Mouse (Mus musculus) erythroblast, adult 5-6 weeks (primary cell): Measurements from ENCODE around the gene Olfr1120. TPM values are rescaled to one million over a fixed set of nuclear protein-coding genes. Genes with fewer than 3 reads are reported as not detected.
"Not testable (repeated sequence)": the region's sequence is repeated elsewhere in the genome, so short reads cannot be mapped to it uniquely, and the experiment has no call there.

Experiments
- ATAC-seq: replicated peaks from 2 replicates; pipeline ENCODE4 v1.8.0; 2016; ENCODE audit warnings: moderate number of reproducible peaks, mild to moderate bottlenecking, moderate TSS enrichment, inconsistent platforms; ENCODE audit not compliant: poor library complexity, low FRiP score, severe bottlenecking
- total RNA-seq, 2 experiments: library from RNA; stranded (forward) in 1 of 2; stranded (reverse) in 1 of 2; fragments of 150-400 nt in 1 of 2; fragments of 200-764, 138-1000 nt in 1 of 2; gene quantifications; 2 replicates each; pipeline versions ENCODE4 v1.2.3 to v1.2.4; 2015 to 2017; ENCODE audit warnings: low replicate concordance in 2 of 2

Olfr1120 gene
- not detected in 2 replicates for total RNA-seq (2015; ENCODE audit: low replicate concordance)
- total RNA-seq (2017; ENCODE audit: low replicate concordance) = not detected in 2 replicates

DNA sequence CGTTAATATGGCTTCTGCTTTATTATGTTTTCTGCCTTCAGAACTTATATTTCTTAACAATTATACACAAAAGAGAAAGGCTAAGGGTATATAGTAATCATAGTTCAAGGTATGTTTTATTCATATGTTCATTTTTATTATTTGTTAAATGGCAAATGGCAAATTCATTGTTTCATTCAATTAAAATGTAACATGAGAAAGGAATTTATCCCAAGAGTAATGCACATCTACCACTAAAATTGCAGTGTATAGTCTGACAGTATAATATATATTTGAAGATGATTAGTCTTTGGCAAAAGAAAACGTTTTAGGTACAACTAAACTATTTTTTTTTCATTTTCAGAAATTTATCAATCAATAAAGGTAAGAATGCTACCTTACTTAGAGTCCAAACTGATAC lies at the start of gene Olfr1120:
Gene Olfr1120, plus strand, starts transcription at position 301 of the 400 bp plus-strand sequence.
- ATAC-seq = no peak

DNA sequence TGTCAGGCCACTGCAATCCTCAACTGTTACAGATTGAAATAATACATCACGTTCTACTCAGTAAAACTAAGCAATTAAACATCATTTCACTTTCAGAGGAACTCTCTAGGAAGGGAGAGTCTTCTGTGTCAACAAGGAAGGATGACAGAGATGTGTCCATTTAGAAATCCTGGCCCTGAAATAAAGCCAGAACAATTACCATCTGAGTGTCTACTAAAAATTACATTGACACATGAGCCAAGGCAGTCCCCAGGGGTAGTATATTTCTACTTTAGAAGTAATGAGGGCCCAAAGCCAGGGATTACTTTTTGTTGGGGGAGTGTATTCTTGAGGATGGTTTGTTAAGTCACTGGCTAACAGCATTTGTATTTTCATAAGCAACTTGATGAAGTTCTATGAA lies 47.3 kb upstream of the Olfr1120 start, which contains the start of gene Olfr1118:
Gene Olfr1118, plus strand, starts transcription at position 301 of the 400 bp plus-strand sequence.
- no peak for ATAC-seq

DNA sequence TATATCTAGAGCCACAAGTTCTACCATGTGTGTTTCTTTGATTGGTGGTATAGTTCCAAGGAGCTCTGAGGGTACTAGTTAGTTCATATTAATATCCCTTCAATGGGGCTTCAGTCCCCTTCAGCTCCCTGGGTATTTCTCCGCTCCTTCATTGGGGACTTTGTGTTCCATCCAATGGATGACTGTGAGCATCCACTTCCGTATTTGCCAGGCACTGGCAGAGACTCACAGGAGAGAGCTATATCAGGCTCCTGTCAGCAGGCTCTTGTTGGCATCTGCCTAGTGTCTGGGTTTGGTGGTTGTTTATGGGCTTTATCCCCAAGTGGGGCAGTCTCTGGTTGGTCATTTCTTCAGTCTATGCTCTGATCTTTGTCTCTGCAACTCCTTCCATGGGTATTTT lies 5.5 kb downstream of the Olfr1120 start:
- ATAC-seq = not testable (repeated sequence)

DNA sequence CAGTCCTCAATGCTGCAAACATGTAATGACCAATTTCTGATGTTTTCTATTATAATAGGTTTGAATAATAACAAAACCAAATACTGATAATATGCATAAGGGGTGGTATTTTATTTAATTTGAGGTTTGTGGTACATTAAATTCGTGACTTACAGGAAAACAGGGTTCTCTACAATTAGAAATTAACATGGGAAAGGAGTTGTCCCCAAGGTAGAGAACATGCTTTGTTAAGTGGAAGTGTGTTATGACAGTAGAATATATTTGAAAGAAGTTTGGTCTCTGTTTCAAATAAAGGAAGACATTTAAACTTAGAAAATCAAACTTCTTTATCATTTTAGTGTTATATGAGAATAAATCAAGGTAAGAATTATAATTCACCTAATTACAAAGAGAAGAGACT lies 15.0 kb downstream of the Olfr1120 start, which contains the start of gene Olfr1121:
Gene Olfr1121, plus strand, starts transcription at position 301 of the 400 bp plus-strand sequence.
- ATAC-seq = no peak

DNA sequence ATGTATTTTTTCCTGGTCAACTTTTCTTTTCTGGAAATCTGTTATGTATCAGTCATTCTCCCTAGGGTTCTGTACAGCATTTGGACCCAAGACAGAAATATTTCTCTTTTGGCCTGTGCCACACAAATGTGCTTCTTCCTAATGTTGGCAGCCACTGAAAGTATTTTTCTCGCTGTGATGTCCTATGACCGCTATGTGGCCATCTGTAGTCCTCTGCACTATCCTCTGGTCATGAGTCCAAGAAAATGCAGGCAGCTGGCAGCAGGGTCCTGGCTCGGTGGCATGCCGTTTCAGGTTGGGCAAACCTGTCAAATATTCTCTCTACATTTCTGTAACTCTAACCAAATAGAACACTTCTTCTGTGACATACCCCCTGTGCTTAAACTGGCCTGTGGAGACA lies 17.1 kb downstream of the Olfr1120 start:
- ATAC-seq = no peak

DNA sequence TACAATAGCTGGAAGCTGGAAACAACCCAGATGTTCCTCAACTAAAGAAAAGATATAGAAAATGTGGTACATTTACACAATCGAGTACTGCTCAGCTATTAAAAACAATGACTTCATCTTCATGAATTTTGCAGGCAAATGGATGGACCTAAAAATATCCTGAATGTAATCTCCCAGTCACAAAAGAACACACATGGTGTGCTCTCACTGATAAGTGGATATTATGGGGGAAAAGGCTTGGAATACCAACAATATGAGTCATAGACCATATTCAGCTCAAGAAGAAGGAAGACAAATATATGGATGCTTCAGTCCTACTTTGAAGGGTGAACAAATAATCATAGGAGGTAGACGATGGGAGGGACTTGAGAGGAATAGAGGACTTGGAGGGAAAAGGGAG lies 29.3 kb downstream of the Olfr1120 start:
- ATAC-seq = no peak

DNA sequence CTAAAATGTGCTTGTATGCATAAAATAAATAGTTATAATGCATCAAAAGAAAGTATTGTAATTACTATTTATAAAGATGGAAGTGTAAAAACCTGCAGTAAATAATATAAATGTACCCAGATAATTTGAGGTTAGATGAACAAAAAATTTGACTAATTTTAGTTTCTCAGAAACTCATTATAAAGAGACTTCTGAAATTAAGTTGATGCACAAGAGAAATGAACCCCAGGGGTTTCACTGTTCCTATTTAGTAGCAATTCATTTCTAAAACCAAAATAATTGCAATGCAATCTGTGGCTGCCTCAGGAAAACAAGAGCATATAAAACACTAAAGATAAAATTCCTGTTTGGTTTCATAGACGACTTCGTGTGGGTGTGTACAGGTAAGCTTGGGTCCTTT lies 30.9 kb downstream of the Olfr1120 start, which contains the start of gene Olfr1122:
Gene Olfr1122, plus strand, starts transcription at position 301 of the 400 bp plus-strand sequence.
- ATAC-seq = no peak

DNA sequence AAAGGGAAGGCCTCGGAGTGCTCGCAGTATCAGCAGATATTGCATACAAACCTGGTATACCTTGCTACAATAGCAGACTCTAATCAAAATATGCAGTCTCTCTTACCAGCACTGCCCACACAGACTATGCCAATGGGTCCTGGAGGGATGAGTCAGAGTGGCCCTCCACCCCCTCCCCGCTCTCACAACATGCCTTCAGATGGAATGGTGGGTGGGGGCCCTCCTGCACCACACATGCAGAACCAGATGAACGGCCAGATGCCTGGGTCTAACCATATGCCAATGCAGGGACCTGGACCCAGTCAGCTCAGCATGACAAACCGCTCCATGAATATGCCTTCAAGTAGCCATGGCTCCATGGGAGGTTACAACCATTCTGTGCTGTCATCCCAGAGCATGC lies 39.0 kb downstream of the Olfr1120 start:
- not testable (repeated sequence) for ATAC-seq

DNA sequence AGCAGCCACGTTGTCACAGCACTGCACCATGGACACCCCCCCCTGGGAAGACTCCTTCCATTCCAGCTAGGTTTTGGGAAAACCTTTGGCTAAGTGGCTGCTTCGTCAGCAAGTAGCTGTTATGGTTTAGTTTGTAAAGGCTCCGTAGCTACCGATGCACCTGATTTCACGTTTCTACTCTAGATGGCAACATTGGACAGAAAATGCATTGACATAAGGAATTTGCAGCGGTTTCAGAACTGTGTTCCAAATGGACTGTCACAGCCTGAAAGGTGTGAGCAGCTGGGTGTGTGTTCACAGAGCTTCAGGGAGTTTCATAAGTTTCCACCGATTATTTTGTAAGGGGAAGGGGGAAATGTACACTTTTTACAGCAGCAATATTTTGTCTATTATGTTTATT lies 40.1 kb downstream of the Olfr1120 start:
- not testable (repeated sequence) for ATAC-seq

Other genes with a start within 250 kb of the Olfr1120 start
- not detected in 2 replicates for gene Olfr259, start 240.2 kb upstream of the Olfr1120 start, total RNA-seq (2015; ENCODE audit: low replicate concordance)
- not detected in 2 replicates for gene Olfr259, start 240.2 kb upstream of the Olfr1120 start, total RNA-seq (2017; ENCODE audit: low replicate concordance)
- gene Olfr1110, start 214.5 kb upstream of the Olfr1120 start, total RNA-seq (2015; ENCODE audit: low replicate concordance) = not detected in 2 replicates
- 0.17 TPM in 1 of 2 replicates, not detected in the other for gene Olfr1110, start 214.5 kb upstream of the Olfr1120 start, total RNA-seq (2017; ENCODE audit: low replicate concordance)
- not detected in 2 replicates for gene Olfr1111, start 202.2 kb upstream of the Olfr1120 start, total RNA-seq (2015; ENCODE audit: low replicate concordance)
- gene Olfr1111, start 202.2 kb upstream of the Olfr1120 start, total RNA-seq (2017; ENCODE audit: low replicate concordance) = not detected in 2 replicates
- gene Olfr1112, start 167.0 kb upstream of the Olfr1120 start, total RNA-seq (2015; ENCODE audit: low replicate concordance) = not detected in 2 replicates
- not detected in 2 replicates for gene Olfr1112, start 167.0 kb upstream of the Olfr1120 start, total RNA-seq (2017; ENCODE audit: low replicate concordance)
- gene Olfr1113, start 145.8 kb upstream of the Olfr1120 start, total RNA-seq (2015; ENCODE audit: low replicate concordance) = not detected in 2 replicates
- gene Olfr1113, start 145.8 kb upstream of the Olfr1120 start, total RNA-seq (2017; ENCODE audit: low replicate concordance) = not detected in 2 replicates
- gene Olfr1115, start 106.8 kb upstream of the Olfr1120 start, total RNA-seq (2015; ENCODE audit: low replicate concordance) = not detected in 2 replicates
- 0.70 TPM in 1 of 2 replicates, not detected in the other for gene Olfr1115, start 106.8 kb upstream of the Olfr1120 start, total RNA-seq (2017; ENCODE audit: low replicate concordance)
- not detected in 2 replicates for gene Olfr1116, start 87.3 kb upstream of the Olfr1120 start, total RNA-seq (2015; ENCODE audit: low replicate concordance)
- gene Olfr1116, start 87.3 kb upstream of the Olfr1120 start, total RNA-seq (2017; ENCODE audit: low replicate concordance) = under 0.01 TPM in 1 of 2 replicates, not detected in the other
- not detected in 2 replicates for gene Olfr1118, start 47.2 kb upstream of the Olfr1120 start, total RNA-seq (2015; ENCODE audit: low replicate concordance)
- not detected in 2 replicates for gene Olfr1118, start 47.2 kb upstream of the Olfr1120 start, total RNA-seq (2017; ENCODE audit: low replicate concordance)
- not detected in 2 replicates for gene Olfr1121, start 15.1 kb downstream of the Olfr1120 start, total RNA-seq (2015; ENCODE audit: low replicate concordance)
- not detected in 2 replicates for gene Olfr1121, start 15.1 kb downstream of the Olfr1120 start, total RNA-seq (2017; ENCODE audit: low replicate concordance)
- gene Olfr1122, start 31.0 kb downstream of the Olfr1120 start, total RNA-seq (2015; ENCODE audit: low replicate concordance) = not detected in 2 replicates
- 0.09 TPM in 1 of 2 replicates, not detected in the other for gene Olfr1122, start 31.0 kb downstream of the Olfr1120 start, total RNA-seq (2017; ENCODE audit: low replicate concordance)
- not detected in 2 replicates for gene Olfr1123, start 61.8 kb downstream of the Olfr1120 start, total RNA-seq (2015; ENCODE audit: low replicate concordance)
- not detected in 2 replicates for gene Olfr1123, start 61.8 kb downstream of the Olfr1120 start, total RNA-seq (2017; ENCODE audit: low replicate concordance)
- gene Olfr1124, start 75.5 kb downstream of the Olfr1120 start, total RNA-seq (2015; ENCODE audit: low replicate concordance) = not detected in 2 replicates
- gene Olfr1124, start 75.5 kb downstream of the Olfr1120 start, total RNA-seq (2017; ENCODE audit: low replicate concordance) = not detected in 2 replicates
- gene Olfr1126, start 99.1 kb downstream of the Olfr1120 start, total RNA-seq (2015; ENCODE audit: low replicate concordance) = not detected in 2 replicates
- gene Olfr1126, start 99.1 kb downstream of the Olfr1120 start, total RNA-seq (2017; ENCODE audit: low replicate concordance) = 2.6 TPM in 1 of 2 replicates, not detected in the other
- gene Pramel7, start 142.3 kb downstream of the Olfr1120 start, total RNA-seq (2015; ENCODE audit: low replicate concordance) = not detected in 2 replicates
- gene Pramel7, start 142.3 kb downstream of the Olfr1120 start, total RNA-seq (2017; ENCODE audit: low replicate concordance) = not detected in 2 replicates
- gene Pramel6, start 151.8 kb downstream of the Olfr1120 start, total RNA-seq (2015; ENCODE audit: low replicate concordance) = not detected in 2 replicates
- not detected in 2 replicates for gene Pramel6, start 151.8 kb downstream of the Olfr1120 start, total RNA-seq (2017; ENCODE audit: low replicate concordance)
- 1.5 TPM in 1 of 2 replicates, not detected in the other for gene Olfr153, start 177.0 kb downstream of the Olfr1120 start, total RNA-seq (2015; ENCODE audit: low replicate concordance)
- not detected in 2 replicates for gene Olfr153, start 177.0 kb downstream of the Olfr1120 start, total RNA-seq (2017; ENCODE audit: low replicate concordance)
- gene Olfr1128, start 190.7 kb downstream of the Olfr1120 start, total RNA-seq (2015; ENCODE audit: low replicate concordance) = not detected in 2 replicates
- not detected in 2 replicates for gene Olfr1128, start 190.7 kb downstream of the Olfr1120 start, total RNA-seq (2017; ENCODE audit: low replicate concordance)
- not detected in 2 replicates for gene Olfr1129, start 219.1 kb downstream of the Olfr1120 start, total RNA-seq (2015; ENCODE audit: low replicate concordance)
- gene Olfr1129, start 219.1 kb downstream of the Olfr1120 start, total RNA-seq (2017; ENCODE audit: low replicate concordance) = not detected in 2 replicates